Mouse (Mus musculus): ENCODE data around the gene Gm5286.
"Not testable (repeated sequence)": the region's sequence is repeated elsewhere in the genome, so short reads cannot be mapped to it uniquely, and the experiment has no call there.

The Gm5286 gene

DNA sequence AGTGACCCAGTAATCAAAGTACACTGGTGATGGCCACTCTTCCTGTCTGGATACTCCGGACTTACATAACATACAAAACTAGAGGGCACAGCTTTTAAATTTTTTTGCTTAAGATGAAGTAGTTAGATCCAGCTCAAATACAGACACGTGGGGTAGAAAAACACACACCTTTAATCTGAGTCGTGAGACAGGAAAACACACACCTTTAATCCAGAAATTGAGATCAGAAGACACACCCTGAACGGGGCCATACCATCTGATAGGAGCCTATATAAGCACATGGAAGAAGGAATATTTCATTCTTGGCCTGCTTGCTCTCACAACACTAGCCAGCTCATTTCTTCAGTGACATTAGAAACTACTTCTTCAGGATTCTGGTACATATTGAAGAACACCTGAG, at the start of gene Gm5286:
Gene Gm5286 (plus strand): TSS at position 301 of the 400 bp plus-strand sequence.
- not testable (repeated sequence) for DNase-seq

DNA sequence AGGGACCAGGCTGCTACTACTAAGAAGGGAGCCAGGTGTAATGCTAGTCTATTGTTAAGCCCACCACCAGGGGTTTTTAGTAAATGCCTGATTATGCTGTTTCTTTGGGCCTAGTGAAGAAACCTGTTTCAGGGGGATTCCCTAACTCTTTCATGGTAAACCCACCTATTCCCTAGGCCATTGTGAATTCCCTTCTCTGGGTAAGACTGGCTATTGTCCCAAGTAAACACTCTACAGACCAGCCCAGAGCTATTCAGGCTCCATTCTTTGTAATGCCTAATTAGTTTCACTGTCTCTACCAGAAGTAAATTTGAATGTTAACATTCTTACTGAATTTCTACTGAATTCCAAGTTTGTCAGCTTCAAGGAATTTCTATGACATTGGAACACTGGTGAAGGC, 29.2 kb upstream of the Gm5286 start:
- not testable (repeated sequence) for DNase-seq

DNA sequence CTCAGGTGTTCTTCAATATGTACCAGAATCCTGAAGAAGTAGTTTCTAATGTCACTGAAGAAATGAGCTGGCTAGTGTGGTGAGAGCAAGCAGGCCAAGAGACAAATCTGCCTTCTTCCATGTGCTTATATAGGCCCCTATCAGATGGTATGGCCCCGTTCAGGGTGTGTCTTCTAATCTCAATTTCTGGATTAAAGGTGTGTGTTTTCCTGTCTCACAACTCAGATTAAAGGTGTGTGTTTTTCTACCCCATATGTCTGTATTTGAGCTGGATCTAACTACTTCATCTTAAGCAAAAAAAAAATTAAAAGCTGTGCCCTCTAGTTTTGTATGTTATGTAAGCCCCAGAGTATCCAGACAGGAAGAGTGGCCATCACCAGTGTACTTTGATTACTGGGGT, 18.4 kb upstream of the Gm5286 start, which contains the start of gene Gm10696:
Gene Gm10696 (minus strand): TSS at position 101 of the 400 bp plus-strand sequence.
- DNase-seq = not testable (repeated sequence)
